Mouse (Mus musculus): Measurements from ENCODE around the gene Pstpip1. TPM values are rescaled to one million over a fixed set of nuclear protein-coding genes. Genes with fewer than 3 reads are reported as not detected.

Gene Pstpip1
- 113 to 124 TPM (median 118 TPM) in 4 replicates for total RNA-seq (2023)

GRCm38 (mm10) chr9:56089778-56090520, at the start of gene Pstpip1:
Gene Pstpip1 (plus strand): TSS chr9:56089962.

DNA sequence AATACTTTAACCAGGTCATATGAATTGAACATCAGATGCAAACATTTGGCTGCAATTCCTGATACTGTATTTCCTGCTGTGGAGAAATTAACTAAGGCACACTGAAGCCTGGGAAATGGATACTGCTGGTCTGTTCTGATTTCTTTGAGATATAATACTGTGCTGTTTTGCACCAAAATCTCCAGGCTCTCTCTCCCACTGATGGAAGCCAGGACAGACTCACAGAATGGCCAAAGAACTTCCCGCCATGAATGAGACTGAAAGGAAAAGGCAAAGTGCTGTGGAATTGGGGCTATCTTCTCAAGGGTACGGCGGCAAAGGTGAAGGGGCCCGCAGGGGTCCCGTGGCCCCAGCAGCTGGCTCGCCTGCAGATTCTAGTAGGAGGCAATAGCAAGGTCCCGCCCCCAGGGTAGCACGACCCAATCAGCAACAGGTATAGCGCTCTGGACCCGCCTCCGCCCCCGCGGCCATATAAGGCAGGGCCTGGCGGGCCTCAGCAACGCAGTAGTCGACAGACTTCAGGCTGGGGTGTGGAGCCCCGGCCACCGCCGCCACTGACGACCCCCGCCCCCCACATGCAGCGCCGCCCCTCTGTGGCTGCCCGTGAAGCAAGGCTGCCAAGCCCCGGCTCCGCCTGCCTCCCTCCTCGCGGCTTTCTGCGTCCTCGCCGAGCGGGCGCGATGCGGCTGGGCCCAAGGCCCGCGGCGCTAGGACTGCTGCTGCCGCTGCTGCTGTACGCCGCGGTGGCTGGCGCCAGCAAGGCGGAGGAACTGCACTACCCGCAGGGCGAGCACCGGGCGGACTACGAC, 48.2 kb upstream of the Pstpip1 start, which contains the start of gene Rcn2:
Gene Rcn2, plus strand, starts transcription at position 474 of the 809 bp plus-strand sequence.

DNA sequence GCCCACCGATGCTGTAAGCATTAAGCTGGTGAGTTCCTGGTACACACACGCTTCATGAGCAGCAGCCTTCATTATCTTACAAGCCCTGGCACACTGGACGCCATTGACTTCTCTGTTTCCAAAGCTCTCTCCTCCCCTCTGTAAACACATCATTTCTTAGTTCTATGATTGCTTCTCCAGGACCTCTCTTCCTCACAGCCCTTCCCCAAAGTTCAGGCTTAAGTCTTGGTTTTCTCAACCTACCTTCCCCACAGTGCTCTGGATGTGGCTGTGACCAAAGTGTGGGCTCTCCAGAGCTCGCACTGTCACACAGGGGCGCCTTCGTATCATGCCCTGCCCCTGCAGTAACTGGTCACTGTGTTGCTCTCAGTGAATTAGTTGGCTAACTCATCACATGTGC, 75.6 kb downstream of the Pstpip1 start, which contains the start of gene Tspan3:
Gene Tspan3, minus strand, starts transcription at position 101 of the 400 bp plus-strand sequence.

Other genes starting within 250 kb of the Pstpip1 start
- 31.7 to 35.1 TPM (median 32.6 TPM) in 4 replicates for gene Scaper, start 151.8 kb upstream of the Pstpip1 start, total RNA-seq (2023)
- not detected in 4 replicates for gene 4930563M21Rik, start 79.4 kb upstream of the Pstpip1 start, total RNA-seq (2023)
- gene Rcn2, start 48.1 kb upstream of the Pstpip1 start, total RNA-seq (2023): 23.0 to 31.2 TPM (median 30.4 TPM) in 4 replicates
- gene Tspan3, start 75.5 kb downstream of the Pstpip1 start, total RNA-seq (2023): 8.3 to 12.2 TPM (median 11.5 TPM) in 4 replicates

Data from B cell, adult 62 days (primary cell).